Mouse (Mus musculus): Measurements from ENCODE around the gene Cdt1. TPM values are rescaled to one million over a fixed set of nuclear protein-coding genes. Genes with fewer than 3 reads are reported as not detected.

The Cdt1 gene
- polyA plus RNA-seq, 1 experiment from 2014 or later: 46.4 TPM

- ATAC-seq (ENCODE audit: insufficient number of reproducible peaks, low FRiP score, low TSS enrichment, low read depth) (no peak), DNase-seq (ENCODE audit: low spot score) (no peak)
- Histone ChIP-seq H3K9me3 (ENCODE audit: control insufficient read depth, low read length) (no peaks in the 10 kb centered on the region), H3K27me3 (ENCODE audit: control insufficient read depth, insufficient read depth, low read length) (no peaks in the 10 kb centered on the region), H3K36me3 (ENCODE audit: control insufficient read depth, insufficient read depth, low read length) (no peaks in the 10 kb centered on the region), H3K4me3 (ENCODE audit: low read depth, low read length) (no peak overlapping the region), H3K9ac (ENCODE audit: low read length) (no peak overlapping the region), H3K4me2 (ENCODE audit: low read depth, severe bottlenecking) (0 out of 2 replicates have a peak overlapping the region, but pooled peaks have one; percentile 24), H3K27ac (replicated peaks; ENCODE audit: low read depth, low read length) (no peak overlapping the region), H3K4me1 (ENCODE audit: control insufficient read depth, insufficient read depth, low read length) (peaks cover 23% of the 10 kb centered on the region)
- 81% methylated on average over 7 of the region's 7 CpGs for WGBS
Measured at GRCm38 (mm10) chr8:122546066-122546755, 21.6 kb upstream of the Cdt1 start.

- Histone ChIP-seq H3K36me3 (ENCODE audit: control insufficient read depth, insufficient read depth, low read length) (no peaks in the 10 kb centered on the region), H3K27me3 (ENCODE audit: control insufficient read depth, insufficient read depth, low read length) (no peaks in the 10 kb centered on the region), H3K4me3 (ENCODE audit: low read depth, low read length) (0 out of 2 replicates have a peak overlapping the region, but pooled peaks have one; percentile 10), H3K4me2 (ENCODE audit: low read depth, severe bottlenecking) (peak overlapping the region; percentile 24), H3K9ac (ENCODE audit: low read length) (peak overlapping the region; percentile 30; the same call in 1 of the 2 replicates), H3K4me1 (ENCODE audit: control insufficient read depth, insufficient read depth, low read length) (peaks cover 23% of the 10 kb centered on the region), H3K27ac (replicated peaks; ENCODE audit: low read depth, low read length) (peak overlapping the region; percentile 42; the same call in 1 of the 2 replicates), H3K9me3 (ENCODE audit: control insufficient read depth, low read length) (no peaks in the 10 kb centered on the region)
- 53% methylated on average over 24 of the region's 24 CpGs for WGBS
- no peak for DNase-seq (ENCODE audit: low spot score)
- ATAC-seq (ENCODE audit: insufficient number of reproducible peaks, low FRiP score, low TSS enrichment, low read depth): no peak
Measured at GRCm38 (mm10) chr8:122546811-122547453, 20.9 kb upstream of the Cdt1 start.

- Histone ChIP-seq H3K27ac (replicated peaks; ENCODE audit: low read depth, low read length) (no peak overlapping the region), H3K9me3 (ENCODE audit: control insufficient read depth, low read length) (no peaks in the 10 kb centered on the region), H3K4me3 (ENCODE audit: low read depth, low read length) (no peak overlapping the region), H3K4me1 (ENCODE audit: control insufficient read depth, insufficient read depth, low read length) (peaks cover 23% of the 10 kb centered on the region), H3K36me3 (ENCODE audit: control insufficient read depth, insufficient read depth, low read length) (no peaks in the 10 kb centered on the region), H3K4me2 (ENCODE audit: low read depth, severe bottlenecking) (peak overlapping the region; percentile 4; the same call in 1 of the 2 replicates), H3K27me3 (ENCODE audit: control insufficient read depth, insufficient read depth, low read length) (no peaks in the 10 kb centered on the region), H3K9ac (ENCODE audit: low read length) (no peak overlapping the region)
- ATAC-seq (ENCODE audit: insufficient number of reproducible peaks, low FRiP score, low TSS enrichment, low read depth) (no peak), DNase-seq (ENCODE audit: low spot score) (no peak)
- 19% methylated on average over 5 of the region's 5 CpGs for WGBS
Measured at GRCm38 (mm10) chr8:122547815-122548214, 20.0 kb upstream of the Cdt1 start.

- no peak overlapping the region for H3K27ac ChIP-seq (replicated peaks; ENCODE audit: low read depth, low read length)
- DNase-seq (ENCODE audit: low spot score): no peak
- H3K9me3 ChIP-seq (ENCODE audit: control insufficient read depth, low read length): no peaks in the 10 kb centered on the region
- H3K4me3 ChIP-seq (ENCODE audit: low read depth, low read length): no peak overlapping the region
- no peak for ATAC-seq (ENCODE audit: insufficient number of reproducible peaks, low FRiP score, low TSS enrichment, low read depth)
- no peak overlapping the region for H3K9ac ChIP-seq (ENCODE audit: low read length)
- 65% methylated on average over 13 of the region's 13 CpGs for WGBS
- H3K27me3 ChIP-seq (ENCODE audit: control insufficient read depth, insufficient read depth, low read length): no peaks in the 10 kb centered on the region
- H3K4me1 ChIP-seq (ENCODE audit: control insufficient read depth, insufficient read depth, low read length): peaks cover 23% of the 10 kb centered on the region
- H3K4me2 ChIP-seq (ENCODE audit: low read depth, severe bottlenecking): peak overlapping the region; percentile 20; the same call in 1 of the 2 replicates
- H3K36me3 ChIP-seq (ENCODE audit: control insufficient read depth, insufficient read depth, low read length): no peaks in the 10 kb centered on the region
Measured at GRCm38 (mm10) chr8:122548331-122548730, 19.5 kb upstream of the Cdt1 start.

- ATAC-seq (ENCODE audit: insufficient number of reproducible peaks, low FRiP score, low TSS enrichment, low read depth): no peak
- 89% methylated on average over 3 of the region's 3 CpGs for WGBS
- no peak overlapping the region for H3K9ac ChIP-seq (ENCODE audit: low read length)
- no peaks in the 10 kb centered on the region for H3K9me3 ChIP-seq (ENCODE audit: control insufficient read depth, low read length)
- 0 out of 2 replicates have a peak overlapping the region, but pooled peaks have one; percentile 20 for H3K4me2 ChIP-seq (ENCODE audit: low read depth, severe bottlenecking)
- DNase-seq (ENCODE audit: low spot score): no peak
- peaks cover 23% of the 10 kb centered on the region for H3K4me1 ChIP-seq (ENCODE audit: control insufficient read depth, insufficient read depth, low read length)
- H3K36me3 ChIP-seq (ENCODE audit: control insufficient read depth, insufficient read depth, low read length): no peaks in the 10 kb centered on the region
- H3K4me3 ChIP-seq (ENCODE audit: low read depth, low read length): no peak overlapping the region
- no peaks in the 10 kb centered on the region for H3K27me3 ChIP-seq (ENCODE audit: control insufficient read depth, insufficient read depth, low read length)
- no peak overlapping the region for H3K27ac ChIP-seq (replicated peaks; ENCODE audit: low read depth, low read length)
Measured at GRCm38 (mm10) chr8:122548891-122549439, 18.9 kb upstream of the Cdt1 start.

- DNase-seq (ENCODE audit: low spot score) (peak; percentile 74), ATAC-seq (ENCODE audit: insufficient number of reproducible peaks, low FRiP score, low TSS enrichment, low read depth) (0 out of 2 replicates have a peak, but pooled peaks have one; percentile 21)
- Histone ChIP-seq H3K9me3 (ENCODE audit: control insufficient read depth, low read length) (no peaks in the 10 kb centered on the region), H3K36me3 (ENCODE audit: control insufficient read depth, insufficient read depth, low read length) (no peaks in the 10 kb centered on the region), H3K4me1 (ENCODE audit: control insufficient read depth, insufficient read depth, low read length) (peaks cover 23% of the 10 kb centered on the region), H3K27me3 (ENCODE audit: control insufficient read depth, insufficient read depth, low read length) (no peaks in the 10 kb centered on the region), H3K9ac (ENCODE audit: low read length) (peak overlapping the region; percentile 90), H3K4me3 (ENCODE audit: low read depth, low read length) (peak overlapping the region; percentile 61), H3K27ac (replicated peaks; ENCODE audit: low read depth, low read length) (peak overlapping the region; percentile 68; the same call in 1 of the 2 replicates), H3K4me2 (ENCODE audit: low read depth, severe bottlenecking) (peak overlapping the region; percentile 91)
- WGBS: 4% methylated on average over 51 of the region's 52 CpGs
Measured at GRCm38 (mm10) chr8:122550234-122550994, 17.4 kb upstream of the Cdt1 start.

GRCm38 (mm10) chr8:122550995-122551264 lies 16.9 kb upstream of the Cdt1 start:
- Histone ChIP-seq H3K9ac (ENCODE audit: low read length) (peak overlapping the region; percentile 90), H3K4me2 (ENCODE audit: low read depth, severe bottlenecking) (peak overlapping the region; percentile 91), H3K27me3 (ENCODE audit: control insufficient read depth, insufficient read depth, low read length) (no peaks in the 10 kb centered on the region), H3K9me3 (ENCODE audit: control insufficient read depth, low read length) (no peaks in the 10 kb centered on the region), H3K36me3 (ENCODE audit: control insufficient read depth, insufficient read depth, low read length) (no peaks in the 10 kb centered on the region), H3K4me3 (ENCODE audit: low read depth, low read length) (peak overlapping the region; percentile 61), H3K27ac (replicated peaks; ENCODE audit: low read depth, low read length) (peak overlapping the region; percentile 68; the same call in 1 of the 2 replicates), H3K4me1 (ENCODE audit: control insufficient read depth, insufficient read depth, low read length) (peaks cover 23% of the 10 kb centered on the region)
- peak; percentile 77 for DNase-seq (ENCODE audit: low spot score)
- no peak; the same call in 1 of the 2 replicates for ATAC-seq (ENCODE audit: insufficient number of reproducible peaks, low FRiP score, low TSS enrichment, low read depth)
- WGBS: under 1% methylated on average over 36 of the region's 43 CpGs
